31 mouse cellular contexts compared by ENCODE assay signal in genomic region chr10:78570897-78571296, GRCm38 (mm10). TPM values are rescaled to one million over a fixed set of nuclear protein-coding genes. Genes with fewer than 3 reads are reported as not detected.
DNase-seq lines count a peak whose midpoint lies in the region; ATAC-seq and TF ChIP-seq lines count a peak whose summit lies in the region.
"Had no signal": no experiment of that assay in that cellular context is flagged by ENCODE, and none has a peak within 500 bp of the region (broad histone marks: within the 10 kb centered on the region; RNA-seq: fewer than 3 reads in every experiment).

No protein-coding gene starts in this region.

- no peak for DNase-seq in gastrocnemius, adult 2 months
- DNase-seq in gastrocnemius, adult 8-10 months (ENCODE audit: low spot score in 2 of 2): no peak
- peak; percentile 35 for DNase-seq in lung, postnatal 10 days
- no peak for DNase-seq in lung, adult 2 months
- no peak for DNase-seq in limb, embryonic 10.5 days (ENCODE audit: low spot score)
- no peak for DNase-seq in cerebellum, postnatal 14 days
- DNase-seq: adrenal gland, postnatal 14 days; cerebellum, adult 11 months; cerebellum, postnatal 25 days; heart, postnatal 4 days; kidney, adult 18-20 months; kidney, postnatal 36 days; right cerebral cortex, postnatal 25 days; thymus, adult 2 months had no signal

- no peak overlapping the region for H3K4me2 ChIP-seq in intestine, embryonic 15.5 days (replicated peaks)
- H3K4me2 ChIP-seq: liver, embryonic 12.5 days; midbrain, embryonic 15.5 days; neural tube, embryonic 15.5 days; stomach, embryonic 15.5 days had no signal

- no peak for ATAC-seq in intestine, embryonic 15.5 days
- ATAC-seq: activated CD4-positive, CD25-positive, alpha-beta regulatory T cell, adult 4 months; CD4-positive, CD25-positive, alpha-beta regulatory T cell, adult 4 months; forebrain, embryonic 16.5 days; hindbrain, embryonic 16.5 days; liver, embryonic 12.5 days; midbrain, embryonic 15.5 days had no signal

- intact Hi-C loops in gastrocnemius, adult 2 months (cut with DNase I): loop anchor here (5.0 to 10.0 kb wide), 2 partner anchors 106 to 526 kb away; partner anchors contain the start of genes 2610008E11Rik and Pdxk

- WGBS in lung, adult 2 months: 55% methylated on average over 2 of the region's 2 CpGs
- WGBS in limb, embryonic 10.5 days: 57% methylated on average over 2 of the region's 2 CpGs
- 21% methylated on average over 2 of the region's 2 CpGs for WGBS in olfactory bulb, adult 2 months
- WGBS in intestine, embryonic 15.5 days: 64% methylated on average over 2 of the region's 2 CpGs

- no peak overlapping the region for H3K9ac ChIP-seq in intestine, embryonic 15.5 days
- H3K9ac ChIP-seq: liver, embryonic 12.5 days; midbrain, embryonic 15.5 days; neural tube, embryonic 15.5 days; stomach, embryonic 15.5 days had no signal

- TF ChIP-seq CTCF in gastrocnemius, adult 2 months (IDR thresholded peaks at IDR 0.05): no peak
- TF ChIP-seq CTCF in lung, adult 2 months (IDR thresholded peaks at IDR 0.05; ENCODE audit: insufficient read depth, low read length): no peak
- no peak for TF ChIP-seq CTCF in olfactory bulb, adult 2 months (IDR thresholded peaks at IDR 0.05; ENCODE audit: insufficient read depth, low read depth, low read length)

- TF ChIP-seq POLR2A in lung, adult 2 months (IDR thresholded peaks at IDR 0.05; ENCODE audit: borderline replicate concordance, extremely low read depth, low read depth, low read length): no peak
- TF ChIP-seq POLR2A in olfactory bulb, adult 2 months (IDR thresholded peaks at IDR 0.05; ENCODE audit: insufficient read depth, low read depth, low read length): no peak

- H3K27me3 ChIP-seq in limb, embryonic 10.5 days (ENCODE audit: low read depth, poor library complexity, severe bottlenecking): no peaks in the 10 kb centered on the region
- H3K27me3 ChIP-seq in intestine, embryonic 15.5 days (replicated peaks): no peaks in the 10 kb centered on the region
- H3K27me3 ChIP-seq: liver, embryonic 12.5 days; midbrain, embryonic 15.5 days; neural tube, embryonic 15.5 days; stomach, embryonic 15.5 days had no signal

- peak overlapping the region; percentile 46; the same call in 1 of the 2 replicates for H3K27ac ChIP-seq in gastrocnemius, adult 2 months
- peak overlapping the region; percentile 66; the same call in 1 of the 2 replicates for H3K27ac ChIP-seq in limb, embryonic 10.5 days
- H3K27ac ChIP-seq in olfactory bulb, adult 2 months (ENCODE audit: insufficient read depth, low read depth, low read length): peak overlapping the region; percentile 25; the same call in 1 of the 2 replicates
- H3K27ac ChIP-seq in intestine, embryonic 15.5 days: no peak overlapping the region
- H3K27ac ChIP-seq: liver, embryonic 12.5 days; midbrain, embryonic 15.5 days; neural tube, embryonic 15.5 days; stomach, embryonic 15.5 days had no signal

- H3K9me3 ChIP-seq in limb, embryonic 10.5 days (replicated peaks): no peaks in the 10 kb centered on the region
- H3K9me3 ChIP-seq in intestine, embryonic 15.5 days: no peaks in the 10 kb centered on the region
- H3K9me3 ChIP-seq: liver, embryonic 12.5 days; midbrain, embryonic 15.5 days; neural tube, embryonic 15.5 days; stomach, embryonic 15.5 days had no signal

- no peak overlapping the region for H3K4me3 ChIP-seq in gastrocnemius, adult 2 months
- no peak overlapping the region for H3K4me3 ChIP-seq in lung, adult 2 months (replicated peaks; ENCODE audit: extremely low read depth, low read depth, low read length)
- H3K4me3 ChIP-seq in limb, embryonic 10.5 days: no peak overlapping the region
- no peak overlapping the region for H3K4me3 ChIP-seq in olfactory bulb, adult 2 months (ENCODE audit: insufficient read depth, low read depth, low read length)
- no peak overlapping the region for H3K4me3 ChIP-seq in intestine, embryonic 15.5 days (replicated peaks)
- H3K4me3 ChIP-seq: liver, embryonic 12.5 days; midbrain, embryonic 15.5 days; neural tube, embryonic 15.5 days; stomach, embryonic 15.5 days had no signal

- H3K4me1 ChIP-seq in lung, adult 2 months (ENCODE audit: control insufficient read depth, insufficient read depth, low read length): peaks cover 5% of the 10 kb centered on the region; the same call in 1 of the 2 replicates
- H3K4me1 ChIP-seq in limb, embryonic 10.5 days: peaks cover 39% of the 10 kb centered on the region
- H3K4me1 ChIP-seq in olfactory bulb, adult 2 months (ENCODE audit: control insufficient read depth, insufficient read depth, low read length): peaks cover 5% of the 10 kb centered on the region
- peaks cover 7% of the 10 kb centered on the region for H3K4me1 ChIP-seq in intestine, embryonic 15.5 days (replicated peaks)

- H3K36me3 ChIP-seq in limb, embryonic 10.5 days: no peaks in the 10 kb centered on the region
- H3K36me3 ChIP-seq in intestine, embryonic 15.5 days: no peaks in the 10 kb centered on the region
- H3K36me3 ChIP-seq: liver, embryonic 12.5 days; midbrain, embryonic 15.5 days; neural tube, embryonic 15.5 days; stomach, embryonic 15.5 days had no signal

RNA-seq across cellular contexts. Expression of gene Ilvbl, which starts 3.2 kb away (rescaled TPM):
- 10 to 100 TPM in 1 of 2 experiments, 1 to 10 TPM in 1; 9.0 to 17.9 TPM for total RNA-seq in gastrocnemius, adult 2 months (2021)
- total RNA-seq in gastrocnemius, adult 8-10 months (2022): 10 to 100 TPM in 3 of 4 experiments, 1 to 10 TPM in 1; 8.9 to 14.2 (median 10.5) TPM
- polyA plus RNA-seq in lung, adult 2 months (2012; rRNA removed): 32.5 and 35.5 TPM in 2 replicates
- 27.2 and 38.8 TPM in 2 replicates for polyA plus RNA-seq in limb, embryonic 10.5 days (2016; fragmentation: Nextera tagmentation; extraction: Ambion mirVana)
- not detected in 2 replicates for polyA plus RNA-seq in olfactory bulb, adult 2 months (2012; ENCODE audit: insufficient read depth, insufficient read length, low replicate concordance, missing spikeins)
- 59.4 and 63.9 TPM in 2 replicates for polyA plus RNA-seq in intestine, embryonic 15.5 days (2015; fragmentation: Nextera tagmentation; extraction: Ambion mirVana)

RNA-seq across cellular contexts. Expression of gene Syde1, which starts 20.9 kb away (rescaled TPM):
- total RNA-seq in gastrocnemius, adult 2 months (2021): 1 to 10 TPM; 3.0 to 5.1 TPM
- total RNA-seq in gastrocnemius, adult 8-10 months (2022): 1 to 10 TPM; 2.2 to 3.6 (median 2.6) TPM
- polyA plus RNA-seq in lung, adult 2 months (2012; rRNA removed): 67.0 and 68.6 TPM in 2 replicates
- polyA plus RNA-seq in limb, embryonic 10.5 days (2016; fragmentation: Nextera tagmentation; extraction: Ambion mirVana): 15.7 and 19.7 TPM in 2 replicates
- not detected in 2 replicates for polyA plus RNA-seq in olfactory bulb, adult 2 months (2012; ENCODE audit: insufficient read depth, insufficient read length, low replicate concordance, missing spikeins)
- polyA plus RNA-seq in intestine, embryonic 15.5 days (2015; fragmentation: Nextera tagmentation; extraction: Ambion mirVana): 12.7 and 13.9 TPM in 2 replicates

RNA-seq across cellular contexts. Expression of gene Olfr1357, which starts 47.0 kb away (rescaled TPM):
- not detected for total RNA-seq in gastrocnemius, adult 2 months (2021)
- not detected for total RNA-seq in gastrocnemius, adult 8-10 months (2022)
- polyA plus RNA-seq in lung, adult 2 months (2012; rRNA removed): not detected in 2 replicates
- not detected in 2 replicates for polyA plus RNA-seq in limb, embryonic 10.5 days (2016; fragmentation: Nextera tagmentation; extraction: Ambion mirVana)
- not detected in 2 replicates for polyA plus RNA-seq in olfactory bulb, adult 2 months (2012; ENCODE audit: insufficient read depth, insufficient read length, low replicate concordance, missing spikeins)
- not detected in 2 replicates for polyA plus RNA-seq in intestine, embryonic 15.5 days (2015; fragmentation: Nextera tagmentation; extraction: Ambion mirVana)
- total RNA-seq: adrenal gland, postnatal 14 days; ES-E14; heart, postnatal 4 days; layer of hippocampus, postnatal 14 days; left cerebral cortex, postnatal 10 days; megakaryocyte, adult 5-6 weeks had no signal
- polyA plus RNA-seq: activated CD4-positive, CD25-positive, alpha-beta regulatory T cell, adult 4 months; CD4-positive, CD25-positive, alpha-beta regulatory T cell, adult 4 months; forebrain, embryonic 16.5 days; gonadal fat pad, adult 2 months; heart, embryonic 14.5 days; hindbrain, embryonic 16.5 days; liver, embryonic 12.5 days; lung, embryonic 16.5 days; midbrain, embryonic 15.5 days; neural tube, embryonic 15.5 days; stomach, embryonic 15.5 days; thymus, adult 2 months had no signal

RNA-seq across cellular contexts. Expression of gene Olfr1358, which starts 53.7 kb away (rescaled TPM):
- not detected for total RNA-seq in gastrocnemius, adult 2 months (2021)
- not detected for total RNA-seq in gastrocnemius, adult 8-10 months (2022)
- polyA plus RNA-seq in lung, adult 2 months (2012; rRNA removed): not detected in 2 replicates
- polyA plus RNA-seq in limb, embryonic 10.5 days (2016; fragmentation: Nextera tagmentation; extraction: Ambion mirVana): not detected in 2 replicates
- polyA plus RNA-seq in olfactory bulb, adult 2 months (2012; ENCODE audit: insufficient read depth, insufficient read length, low replicate concordance, missing spikeins): not detected in 2 replicates
- not detected in 2 replicates for polyA plus RNA-seq in intestine, embryonic 15.5 days (2015; fragmentation: Nextera tagmentation; extraction: Ambion mirVana)
- total RNA-seq: adrenal gland, postnatal 14 days; ES-E14; heart, postnatal 4 days; layer of hippocampus, postnatal 14 days; left cerebral cortex, postnatal 10 days; megakaryocyte, adult 5-6 weeks had no signal
- polyA plus RNA-seq: activated CD4-positive, CD25-positive, alpha-beta regulatory T cell, adult 4 months; CD4-positive, CD25-positive, alpha-beta regulatory T cell, adult 4 months; forebrain, embryonic 16.5 days; gonadal fat pad, adult 2 months; heart, embryonic 14.5 days; hindbrain, embryonic 16.5 days; liver, embryonic 12.5 days; lung, embryonic 16.5 days; midbrain, embryonic 15.5 days; neural tube, embryonic 15.5 days; stomach, embryonic 15.5 days had no signal

Comparison
In these comparisons a context has a peak if more than half of its experiments do, and no peak if none do; other contexts are left out.
1. RNA of gene Syde1, which starts 20.9 kb away (polyA plus RNA-seq): 67.0 to 68.6 TPM in lung, adult 2 months, 15.7 to 19.7 TPM in limb, embryonic 10.5 days and 12.7 to 13.9 TPM in intestine, embryonic 15.5 days; not detected in olfactory bulb, adult 2 months; every median in the first group is over 10 times any median in the second.